Mouse (Mus musculus) intestine, embryonic 16.5 days (tissue): ENCODE measurements around the gene Phf12. TPM values are rescaled to one million over a fixed set of nuclear protein-coding genes. Genes with fewer than 3 reads are reported as not detected.

Experiments
- ATAC-seq: fragments of 200-750 bp; cut with Nextera tagmentation; 2 replicates; pipeline ENCODE4 v1.8.0; 2017; ENCODE audit warnings: moderate TSS enrichment, moderate library complexity
- H3K27ac ChIP-seq: fragments of 300-500 bp; sonication (generic); 2 replicates; pipeline ENCODE4 v1.5.1; 2014; ENCODE audit warnings: mild to moderate bottlenecking, low read length
- H3K27me3 ChIP-seq: fragments of 300-500 bp; sonication (generic); replicated peaks from 2 replicates; pipeline ENCODE4 v1.6.1; 2014; ENCODE audit warnings: low read length, control low read depth, mixed read lengths; ENCODE audit not compliant: control insufficient read depth, insufficient read depth
- H3K36me3 ChIP-seq: fragments of 300-500 bp; sonication (generic); 2 replicates; pipeline ENCODE4 v1.6.1; 2014; ENCODE audit warnings: low read length, control low read depth; ENCODE audit not compliant: control insufficient read depth, insufficient read depth
- H3K4me1 ChIP-seq: fragments of 300-500 bp; sonication (generic); 2 replicates; pipeline ENCODE4 v1.6.1; 2014; ENCODE audit warnings: low read length, control low read depth, mixed read lengths; ENCODE audit not compliant: control insufficient read depth, insufficient read depth
- H3K4me2 ChIP-seq: fragments of 300-500 bp; sonication (generic); 2 replicates; pipeline ENCODE4 v1.6.1; 2014; ENCODE audit warnings: low read depth, low read length, control low read depth
- H3K4me3 ChIP-seq: fragments of 300-500 bp; sonication (generic); 2 replicates; pipeline ENCODE4 v1.5.1; 2014; ENCODE audit warnings: mild to moderate bottlenecking, low read length
- H3K9ac ChIP-seq: fragments of 300-500 bp; sonication (generic); 2 replicates; pipeline ENCODE4 v1.6.1; 2014; ENCODE audit warnings: low read depth, low read length
- H3K9me3 ChIP-seq: fragments of 300-500 bp; sonication (generic); 2 replicates; pipeline ENCODE4 v1.6.1; 2016; ENCODE audit warnings: low read length, control low read depth; ENCODE audit not compliant: control insufficient read depth
- WGBS: fragments of 180-500 bp; shearing (Covaris S2); extraction: QIAGEN DNeasy Blood & Tissue Kit; methylation state at CpG from one replicate; pipeline ENCODE4 v1.1.7; 2014; 5-methylcytosine and 5-hydroxymethylcytosine counted together
- polyA plus RNA-seq: library from polyadenylated mRNA; unstranded; fragments of >200 nt; fragmentation: Nextera tagmentation; extraction: Ambion mirVana; gene quantifications from 2 replicates; pipeline ENCODE4 v1.2.1, GENCODE M21; 2015

The Phf12 gene
- polyA plus RNA-seq, 1 experiment from 2014 or later = 9.4 TPM

DNA sequence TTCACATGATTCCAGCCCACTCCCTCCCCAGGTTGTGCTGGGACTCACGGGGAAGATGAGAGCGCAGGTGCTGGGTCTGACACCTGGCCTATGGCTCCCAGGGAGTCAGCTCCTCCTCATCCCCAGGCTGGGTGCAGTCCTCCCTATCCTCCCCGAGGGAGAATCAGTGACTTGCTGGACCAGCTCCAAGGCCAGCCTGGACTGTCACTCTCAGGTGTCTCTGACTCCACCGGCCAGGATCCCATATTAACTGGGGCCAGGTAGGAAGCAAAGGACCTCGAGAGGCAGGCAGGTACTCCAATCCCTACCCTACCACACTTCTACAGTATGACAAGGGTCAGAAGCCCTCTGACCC, 16.5 kb upstream of the Phf12 start:
- Histone ChIP-seq H3K4me1 (0 out of 2 replicates have a peak, but pooled peaks cover 2% of the 10 kb centered on the region), H3K4me2 (no peak overlapping the region), H3K27me3 (no peaks in the 10 kb centered on the region), H3K27ac (no peak overlapping the region), H3K4me3 (no peak overlapping the region), H3K9ac (no peak overlapping the region), H3K36me3 (no peaks in the 10 kb centered on the region), H3K9me3 (no peaks in the 10 kb centered on the region)
- no peak for ATAC-seq
- WGBS = 60% methylated on average over 5 of the region's 5 CpGs

- H3K9ac ChIP-seq = no peak overlapping the region
- ATAC-seq = no peak
- H3K4me1 ChIP-seq = no peaks in the 10 kb centered on the region
- H3K4me2 ChIP-seq = no peak overlapping the region
- no peaks in the 10 kb centered on the region for H3K27me3 ChIP-seq
- under 1% methylated on average over 4 of the region's 4 CpGs for WGBS
- H3K27ac ChIP-seq = no peak overlapping the region
- no peaks in the 10 kb centered on the region for H3K9me3 ChIP-seq
- no peaks in the 10 kb centered on the region for H3K36me3 ChIP-seq
- no peak overlapping the region for H3K4me3 ChIP-seq
Measured at GRCm38 (mm10) chr11:77967114-77967513, 15.4 kb upstream of the Phf12 start.

DNA sequence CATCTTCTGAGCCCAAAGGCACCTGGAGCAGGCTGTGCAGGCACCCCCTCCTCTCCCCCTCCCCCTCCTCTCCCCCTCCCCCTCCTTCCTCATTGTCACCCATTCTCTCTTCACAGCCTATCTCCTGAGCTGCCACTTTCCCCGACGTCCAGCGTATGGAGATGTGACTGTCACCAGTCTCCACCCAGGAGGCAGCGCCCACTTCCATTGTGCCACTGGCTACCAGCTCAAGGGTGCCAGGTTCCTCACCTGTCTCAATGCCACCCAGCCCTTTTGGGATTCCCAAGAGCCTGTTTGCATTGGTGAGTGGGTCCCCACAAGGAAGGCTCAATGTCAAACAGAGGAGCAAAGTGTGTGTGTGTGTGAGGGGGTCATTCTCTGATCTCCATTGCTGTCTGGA, 13.8 kb upstream of the Phf12 start:
- peaks cover 4% of the 10 kb centered on the region; the same call in 1 of the 2 replicates for H3K27me3 ChIP-seq
- no peak overlapping the region for H3K4me3 ChIP-seq
- no peaks in the 10 kb centered on the region for H3K4me1 ChIP-seq
- no peaks in the 10 kb centered on the region for H3K9me3 ChIP-seq
- 59% methylated on average over 4 of the region's 4 CpGs for WGBS
- H3K9ac ChIP-seq = no peak overlapping the region
- no peak overlapping the region for H3K27ac ChIP-seq
- no peaks in the 10 kb centered on the region for H3K36me3 ChIP-seq
- ATAC-seq = no peak
- H3K4me2 ChIP-seq = no peak overlapping the region

- peaks cover 13% of the 10 kb centered on the region; the same call in 1 of the 2 replicates for H3K27me3 ChIP-seq
- ATAC-seq = no peak
- H3K4me1 ChIP-seq = no peaks in the 10 kb centered on the region
- 80% methylated on average over 6 of the region's 6 CpGs for WGBS
- no peak overlapping the region for H3K4me2 ChIP-seq
- no peak overlapping the region for H3K4me3 ChIP-seq
- no peak overlapping the region for H3K9ac ChIP-seq
- no peak overlapping the region for H3K27ac ChIP-seq
- H3K36me3 ChIP-seq = no peaks in the 10 kb centered on the region
- no peaks in the 10 kb centered on the region for H3K9me3 ChIP-seq
Measured at GRCm38 (mm10) chr11:77970718-77971117, 11.8 kb upstream of the Phf12 start.

DNA sequence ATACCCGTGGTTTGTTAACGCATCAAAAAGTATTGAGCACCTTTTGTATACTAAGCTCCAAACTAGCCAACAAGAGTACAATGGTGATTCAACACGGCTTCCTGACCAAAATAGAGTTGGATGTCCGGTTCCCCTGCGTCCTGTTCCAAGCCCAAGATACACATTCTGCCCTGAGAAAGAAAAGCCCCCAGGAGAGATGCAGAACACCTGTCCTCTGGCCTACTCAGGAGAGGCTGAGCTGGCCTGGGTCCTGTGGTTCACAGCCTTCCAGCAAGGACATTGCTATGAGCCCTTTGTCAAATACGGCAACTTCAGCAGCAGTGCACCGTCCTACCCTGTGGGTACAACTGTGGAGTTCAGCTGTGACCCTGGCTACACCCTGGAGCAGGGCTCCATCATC, 9.0 kb upstream of the Phf12 start:
- WGBS = 83% methylated on average over 7 of the region's 7 CpGs
- H3K4me1 ChIP-seq = no peaks in the 10 kb centered on the region
- H3K36me3 ChIP-seq = no peaks in the 10 kb centered on the region
- H3K9me3 ChIP-seq = no peaks in the 10 kb centered on the region
- no peak for ATAC-seq
- no peak overlapping the region for H3K4me3 ChIP-seq
- no peak overlapping the region for H3K9ac ChIP-seq
- no peak overlapping the region for H3K4me2 ChIP-seq
- H3K27me3 ChIP-seq = peaks cover 21% of the 10 kb centered on the region; the same call in 1 of the 2 replicates
- no peak overlapping the region for H3K27ac ChIP-seq

DNA sequence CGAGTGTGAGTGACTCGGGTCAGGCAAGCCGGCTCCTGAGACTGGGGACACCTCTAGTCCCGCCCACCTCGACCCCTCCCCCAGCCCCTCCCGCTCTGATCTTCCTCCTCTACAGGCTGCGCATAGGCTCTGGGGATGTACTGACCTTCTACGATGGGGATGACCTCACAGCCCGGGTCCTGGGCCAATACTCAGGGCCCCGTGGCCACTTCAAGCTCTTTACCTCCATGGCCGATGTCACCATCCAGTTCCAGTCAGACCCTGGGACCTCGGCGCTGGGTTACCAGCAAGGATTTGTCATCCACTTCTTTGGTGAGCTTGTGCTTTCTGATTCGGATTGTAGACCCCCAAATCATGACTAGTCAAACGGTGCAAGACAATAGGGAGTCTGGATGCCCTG, 8.2 kb upstream of the Phf12 start:
- Histone ChIP-seq H3K27me3 (peaks cover 21% of the 10 kb centered on the region; the same call in 1 of the 2 replicates), H3K36me3 (no peaks in the 10 kb centered on the region), H3K4me2 (no peak overlapping the region), H3K27ac (no peak overlapping the region), H3K4me3 (no peak overlapping the region), H3K4me1 (no peaks in the 10 kb centered on the region), H3K9me3 (no peaks in the 10 kb centered on the region), H3K9ac (no peak overlapping the region)
- ATAC-seq = no peak
- WGBS = 38% methylated on average over 15 of the region's 15 CpGs

DNA sequence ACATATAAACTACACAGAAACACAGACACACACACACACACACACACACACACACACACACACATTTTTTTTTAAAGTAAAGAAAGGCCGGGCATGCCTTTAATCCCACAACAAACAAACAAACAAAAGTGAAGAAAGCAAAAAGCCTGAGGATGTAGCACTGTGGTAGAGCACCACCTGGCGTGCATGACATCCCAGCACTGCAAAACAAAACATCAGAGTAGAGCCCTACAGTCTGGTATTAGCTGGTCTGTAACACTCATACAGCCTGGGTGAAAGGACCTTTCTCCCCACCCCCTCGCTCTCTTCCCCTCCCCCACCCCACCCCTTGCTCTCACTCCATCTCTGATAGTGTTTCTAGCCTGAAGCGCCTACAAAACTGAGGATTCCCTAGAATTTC, 6.7 kb upstream of the Phf12 start:
- Histone ChIP-seq H3K36me3 (no peaks in the 10 kb centered on the region), H3K4me3 (no peak overlapping the region), H3K4me2 (no peak overlapping the region), H3K27me3 (peaks cover 21% of the 10 kb centered on the region; the same call in 1 of the 2 replicates), H3K9ac (no peak overlapping the region), H3K9me3 (no peaks in the 10 kb centered on the region), H3K27ac (no peak overlapping the region), H3K4me1 (no peaks in the 10 kb centered on the region)
- ATAC-seq = no peak
- WGBS = 26% methylated on average over 4 of the region's 4 CpGs

GRCm38 (mm10) chr11:77978161-77978560, 4.4 kb upstream of the Phf12 start:
- Histone ChIP-seq H3K4me1 (peaks cover 3% of the 10 kb centered on the region; the same call in 1 of the 2 replicates), H3K27me3 (peaks cover 21% of the 10 kb centered on the region; the same call in 1 of the 2 replicates), H3K36me3 (no peaks in the 10 kb centered on the region), H3K9me3 (no peaks in the 10 kb centered on the region), H3K4me3 (no peak overlapping the region), H3K27ac (no peak overlapping the region), H3K9ac (no peak overlapping the region), H3K4me2 (no peak overlapping the region)
- no peak for ATAC-seq
- WGBS = 79% methylated on average over 6 of the region's 6 CpGs

- ATAC-seq = no peak
- WGBS = 79% methylated on average over 8 of the region's 8 CpGs
- H3K4me3 ChIP-seq = no peak overlapping the region
Measured at GRCm38 (mm10) chr11:77979221-77979809, 3.2 kb upstream of the Phf12 start.

More at GRCm38 (mm10) chr11:77979221-77979809, 3.2 kb upstream of the Phf12 start:
- peaks cover 16% of the 10 kb centered on the region; the same call in 1 of the 2 replicates for H3K27me3 ChIP-seq
- no peak overlapping the region for H3K4me2 ChIP-seq
- H3K9me3 ChIP-seq = no peaks in the 10 kb centered on the region
- no peaks in the 10 kb centered on the region for H3K36me3 ChIP-seq
- peaks cover 3% of the 10 kb centered on the region; the same call in 1 of the 2 replicates for H3K4me1 ChIP-seq
- H3K27ac ChIP-seq = no peak overlapping the region
- no peak overlapping the region for H3K9ac ChIP-seq
